Mouse (Mus musculus) liver, adult 2 months (tissue): ENCODE measurements around the gene Met.

Source experiments
- CTCF ChIP-seq: fragments of 200-500 bp; IDR thresholded peaks from 2 replicates; pipeline ENCODE4 v1.5.1; 2011; ENCODE audit warnings: low read depth, low read length, control low read depth
- POLR2A ChIP-seq: fragments of 200-500 bp; IDR thresholded peaks from 2 replicates; pipeline ENCODE4 v1.6.1; 2011; ENCODE audit warnings: low read length, control low read depth; ENCODE audit not compliant: insufficient read depth; ENCODE audit errors: extremely low read depth

DNA sequence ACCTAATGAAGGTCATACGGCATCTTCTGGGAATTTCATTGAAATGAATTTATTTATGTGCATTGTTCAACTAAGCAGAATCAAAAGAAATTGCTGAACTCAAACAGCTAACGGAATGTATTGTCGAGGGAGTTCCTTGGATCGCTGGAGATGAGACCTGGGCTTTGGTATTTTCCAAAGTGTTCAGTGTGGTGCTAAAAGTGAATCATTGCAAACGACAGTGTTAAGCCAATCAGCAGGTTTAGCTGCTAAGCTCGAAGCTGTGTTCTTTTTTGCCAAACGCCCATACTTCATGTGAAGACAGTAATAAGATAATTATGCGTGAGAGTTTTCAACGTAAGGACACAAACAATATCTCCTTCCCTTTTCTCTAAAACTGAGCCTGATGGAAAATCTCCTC, 82.7 kb downstream of the Met start:
- TF ChIP-seq CTCF, result no peak
- TF ChIP-seq POLR2A, result no peak
